Mouse (Mus musculus) CH12.LX (cell line): ENCODE results near the gene Hdac4.

Experiments
- CHD2 ChIP-seq: IDR thresholded peaks from 2 replicates; pipeline ENCODE4 v1.6.1; 2011; ENCODE audit warnings: low read length, improper control_type of control experiment
- CTCF ChIP-seq, 2 experiments: IDR thresholded peaks in 1 of 2; conservative IDR thresholded peaks in 1 of 2; 2 replicates each; pipeline ENCODE4 v1.5.1; 2011 to 2012; ENCODE audit warnings: low read depth in 2 of 2, low read length in 2 of 2, improper control_type of control experiment in 1 of 2, inconsistent platforms in 1 of 2, mild to moderate bottlenecking in 1 of 2, moderate library complexity in 1 of 2
- ETS1 ChIP-seq: conservative IDR thresholded peaks from 2 replicates; pipeline ENCODE4 v1.6.1; 2012; ENCODE audit warnings: low read depth, mild to moderate bottlenecking, inconsistent platforms, low read length, improper control_type of control experiment, moderate library complexity
- HCFC1 ChIP-seq: IDR thresholded peaks from 2 replicates; pipeline ENCODE4 v1.6.1; 2012; ENCODE audit warnings: low read depth, mild to moderate bottlenecking, inconsistent platforms, low read length, improper control_type of control experiment
- MAFK ChIP-seq: IDR thresholded peaks from 2 replicates; pipeline ENCODE4 v1.6.1; 2011; ENCODE audit warnings: low read length, improper control_type of control experiment; ENCODE audit not compliant: insufficient replicate concordance
- MXI1 ChIP-seq: IDR thresholded peaks from 2 replicates; pipeline ENCODE4 v1.6.1; 2011; ENCODE audit warnings: mild to moderate bottlenecking, low read depth, low read length, improper control_type of control experiment
- NRF1 ChIP-seq: IDR thresholded peaks from 2 replicates; pipeline ENCODE4 v1.6.1; 2014; ENCODE audit warnings: low read depth, mild to moderate bottlenecking, inconsistent platforms, low read length, improper control_type of control experiment, moderate library complexity
- RCOR1 ChIP-seq: conservative IDR thresholded peaks from 2 replicates; pipeline ENCODE4 v1.6.1; 2012; ENCODE audit warnings: low read depth, mild to moderate bottlenecking, inconsistent platforms, low read length, improper control_type of control experiment
- TCF12 ChIP-seq: IDR thresholded peaks from 2 replicates; pipeline ENCODE4 v1.6.1; 2014; ENCODE audit warnings: low read depth, mild to moderate bottlenecking, inconsistent platforms, low read length, improper control_type of control experiment
- ZNF384 ChIP-seq: IDR thresholded peaks from 2 replicates; pipeline ENCODE4 v1.6.1; 2012; ENCODE audit warnings: low read depth, low read length, improper control_type of control experiment, inconsistent platforms

GRCm38 (mm10) chr1:91897078-91897477 is 298.4 kb downstream of the Hdac4 start:
- TF ChIP-seq TCF12: no peak
- no peak for TF ChIP-seq MAFK
- no peak for TF ChIP-seq HCFC1
- no peak for TF ChIP-seq MXI1
- TF ChIP-seq NRF1: no peak
- no peak for TF ChIP-seq RCOR1
- TF ChIP-seq CTCF (conservative IDR thresholded peaks at IDR 0.05 in 1 of 2, IDR thresholded peaks at IDR 0.05 in 1 of 2; ENCODE audit: low read depth in 2 of 2, low read length in 2 of 2): peak in 1 of 2 experiments; percentile 59; a peak in 2 of 4 replicates
- no peak for TF ChIP-seq ZNF384
- TF ChIP-seq ETS1: no peak
- no peak for TF ChIP-seq CHD2
